Mouse (Mus musculus): ENCODE measurements around the gene Ccdc134. TPM values are rescaled to one million over a fixed set of nuclear protein-coding genes. Genes with fewer than 3 reads are reported as not detected.
"Not testable (repeated sequence)": the region's sequence is repeated elsewhere in the genome, so short reads cannot be mapped to it uniquely, and the experiment has no call there.

Gene Ccdc134
- total and polyA plus RNA-seq, 3 experiments, result 17.5 to 19.7 TPM; not detected in 1

GRCm38 (mm10) chr15:82091061-82091460 lies 36.7 kb upstream of the Ccdc134 start:
- peaks cover 12 to 13% of the 10 kb centered on the region in 2 experiments for H3K27me3 ChIP-seq (ENCODE audit: control insufficient read depth in 1 of 2, insufficient read depth in 2 of 2, low read length in 2 of 2)
- no peak overlapping the region for H3K9ac ChIP-seq (ENCODE audit: control insufficient read depth, low read depth, low read length, poor library complexity, severe bottlenecking)
- H3K27ac ChIP-seq (ENCODE audit: control insufficient read depth, low read depth, low read length), result no peak overlapping the region
- H3K4me1 ChIP-seq (ENCODE audit: control insufficient read depth in 1 of 2, insufficient read depth in 2 of 2, low read length in 2 of 2), result no peaks in the 10 kb centered on the region
- no peaks in the 10 kb centered on the region for H3K79me2 ChIP-seq (ENCODE audit: control insufficient read depth, insufficient read depth, low read length, poor library complexity)
- TF ChIP-seq MXI1 (IDR thresholded peaks at IDR 0.05; ENCODE audit: low read depth, low read length), result no peak
- TF ChIP-seq ZNF384 (IDR thresholded peaks at IDR 0.05; ENCODE audit: low read depth, low read length), result no peak
- TF ChIP-seq UBTF (IDR thresholded peaks at IDR 0.05; ENCODE audit: borderline replicate concordance, insufficient read depth, low read depth, low read length), result no peak
- TF ChIP-seq ELF1 (IDR thresholded peaks at IDR 0.05; ENCODE audit: low read depth, low read length), result no peak
- TF ChIP-seq USF1 (IDR thresholded peaks at IDR 0.05; ENCODE audit: low read depth, low read length), result no peak
- no peak for TF ChIP-seq CHD1 (IDR thresholded peaks at IDR 0.05; ENCODE audit: low read depth, low read length)
- TF ChIP-seq ZC3H11A (IDR thresholded peaks at IDR 0.05; ENCODE audit: low read depth, low read length), result no peak
- no peaks in the 10 kb centered on the region for H3K36me3 ChIP-seq (ENCODE audit: control insufficient read depth in 1 of 2, insufficient read depth in 2 of 2, low read length in 2 of 2)
- no peak overlapping the region for H3K4me3 ChIP-seq (ENCODE audit: control insufficient read depth in 1 of 2, insufficient read depth in 1 of 2, low read depth in 2 of 2, low read length in 2 of 2)
- DNase-seq (ENCODE audit: low read depth, low spot score), result no peak
- H3K9me3 ChIP-seq (replicated peaks; ENCODE audit: insufficient read depth, low read length), result no peaks in the 10 kb centered on the region

GRCm38 (mm10) chr15:82106953-82107555 lies 20.7 kb upstream of the Ccdc134 start:
- TF ChIP-seq SMC3 (IDR thresholded peaks at IDR 0.05; ENCODE audit: low read depth, low read length) (peak; percentile 70), ZNF384 (IDR thresholded peaks at IDR 0.05; ENCODE audit: low read depth, low read length) (no peak), SIN3A (IDR thresholded peaks at IDR 0.05; ENCODE audit: low read length) (no peak), RAD21 (IDR thresholded peaks at IDR 0.05; ENCODE audit: low read depth, low read length) (peak; percentile 52), CTCF (IDR thresholded peaks at IDR 0.05 in 2 of 3, conservative IDR thresholded peaks at IDR 0.05 in 1 of 3; ENCODE audit: control insufficient read depth in 1 of 3, insufficient read depth in 1 of 3, low read depth in 2 of 3, low read length in 3 of 3, poor library complexity in 1 of 3, severe bottlenecking in 1 of 3) (peak; percentile 66 to 74 (median 67))
- peak; percentile 32 for DNase-seq (ENCODE audit: low read depth, low spot score)
- Histone ChIP-seq H3K4me1 (ENCODE audit: control insufficient read depth in 1 of 2, insufficient read depth in 2 of 2, low read length in 2 of 2) (no peaks in the 10 kb centered on the region), H3K9ac (ENCODE audit: control insufficient read depth, low read depth, low read length, poor library complexity, severe bottlenecking) (no peak overlapping the region), H3K4me3 (ENCODE audit: control insufficient read depth in 1 of 2, insufficient read depth in 1 of 2, low read depth in 2 of 2, low read length in 2 of 2) (no peak overlapping the region), H3K27ac (ENCODE audit: control insufficient read depth, low read depth, low read length) (no peak overlapping the region), H3K9me3 (replicated peaks; ENCODE audit: insufficient read depth, low read length) (no peaks in the 10 kb centered on the region), H3K27me3 (ENCODE audit: control insufficient read depth in 1 of 2, insufficient read depth in 2 of 2, low read length in 2 of 2) (peaks cover 8 to 17% of the 10 kb centered on the region in 2 experiments), H3K79me2 (ENCODE audit: control insufficient read depth, insufficient read depth, low read length, poor library complexity) (no peaks in the 10 kb centered on the region), H3K36me3 (ENCODE audit: control insufficient read depth in 1 of 2, insufficient read depth in 2 of 2, low read length in 2 of 2) (no peaks in the 10 kb centered on the region)

DNA sequence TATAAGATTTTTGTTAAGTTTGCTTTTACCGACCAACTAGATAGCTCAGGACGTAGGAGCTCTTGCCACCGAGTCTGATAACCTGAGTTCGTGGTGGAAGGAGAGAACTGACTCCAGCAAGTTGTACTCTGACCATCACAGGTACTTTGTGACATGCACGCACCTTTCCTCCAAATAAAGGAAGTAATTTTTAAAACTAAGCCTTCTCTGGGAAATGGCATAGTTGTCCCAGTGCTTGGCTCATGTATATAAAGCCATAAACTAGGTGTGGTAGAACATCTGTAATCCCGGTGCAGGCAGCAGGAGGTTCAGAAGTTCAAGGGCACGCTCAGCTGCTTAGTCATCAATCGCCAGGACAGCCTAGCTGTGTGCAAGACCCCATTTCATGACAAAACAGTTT lies 7.2 kb upstream of the Ccdc134 start:
- Histone ChIP-seq H3K4me3 (ENCODE audit: control insufficient read depth in 1 of 2, insufficient read depth in 1 of 2, low read depth in 2 of 2, low read length in 2 of 2) (no peak overlapping the region), H3K79me2 (ENCODE audit: control insufficient read depth, insufficient read depth, low read length, poor library complexity) (no peaks in the 10 kb centered on the region), H3K27me3 (ENCODE audit: control insufficient read depth in 1 of 2, insufficient read depth in 2 of 2, low read length in 2 of 2) (peaks cover 0 to 5% of the 10 kb centered on the region in 2 experiments; a peak in 3 of 4 replicates), H3K4me1 (ENCODE audit: control insufficient read depth in 1 of 2, insufficient read depth in 2 of 2, low read length in 2 of 2) (no peaks in the 10 kb centered on the region), H3K36me3 (ENCODE audit: control insufficient read depth in 1 of 2, insufficient read depth in 2 of 2, low read length in 2 of 2) (no peaks in the 10 kb centered on the region), H3K27ac (ENCODE audit: control insufficient read depth, low read depth, low read length) (no peak overlapping the region), H3K9ac (ENCODE audit: control insufficient read depth, low read depth, low read length, poor library complexity, severe bottlenecking) (no peak overlapping the region), H3K9me3 (replicated peaks; ENCODE audit: insufficient read depth, low read length) (no peaks in the 10 kb centered on the region)
- no peak for TF ChIP-seq POLR2AphosphoS5 (IDR thresholded peaks at IDR 0.05; ENCODE audit: borderline replicate concordance, low read depth, low read length)
- TF ChIP-seq SIN3A (IDR thresholded peaks at IDR 0.05; ENCODE audit: low read length), result no peak
- no peak for TF ChIP-seq ZMIZ1 (IDR thresholded peaks at IDR 0.05; ENCODE audit: low read depth, low read length)
- TF ChIP-seq KAT2A (conservative IDR thresholded peaks at IDR 0.05; ENCODE audit: low read depth, low read length), result no peak
- no peak for TF ChIP-seq MAZ (IDR thresholded peaks at IDR 0.05; ENCODE audit: low read depth, low read length)
- TF ChIP-seq E2F4 (IDR thresholded peaks at IDR 0.05; ENCODE audit: borderline replicate concordance, low read depth, low read length), result no peak
- TF ChIP-seq ETS1 (IDR thresholded peaks at IDR 0.05; ENCODE audit: low read depth, low read length), result no peak
- TF ChIP-seq NELFE (IDR thresholded peaks at IDR 0.05; ENCODE audit: low read depth, low read length), result no peak
- no peak for TF ChIP-seq MAX (IDR thresholded peaks at IDR 0.05; ENCODE audit: low read length)
- no peak for TF ChIP-seq ZC3H11A (IDR thresholded peaks at IDR 0.05; ENCODE audit: low read depth, low read length)
- DNase-seq (ENCODE audit: low read depth, low spot score), result no peak

DNA sequence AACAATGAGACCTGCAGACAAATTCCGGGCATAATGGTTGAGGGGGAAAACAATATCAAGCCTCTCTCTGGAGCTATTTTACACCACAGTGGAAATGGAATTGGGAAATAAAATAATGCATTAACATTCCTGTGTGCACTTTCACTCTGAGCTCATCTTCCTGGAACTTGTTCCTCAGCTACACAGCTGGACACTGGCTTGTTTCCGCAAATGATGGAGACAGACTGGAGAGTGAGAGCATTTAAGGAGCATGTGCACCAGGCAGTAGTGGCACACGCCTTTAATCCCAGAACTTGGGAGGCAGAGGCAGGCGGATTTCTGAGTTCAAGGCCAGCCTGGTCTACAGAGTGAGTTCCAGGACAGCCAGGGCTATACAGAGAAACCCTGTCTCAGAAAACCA lies 1.0 kb upstream of the Ccdc134 start:
- not testable (repeated sequence) for H3K9me3 ChIP-seq (replicated peaks; ENCODE audit: insufficient read depth, low read length); H3K27ac ChIP-seq (ENCODE audit: control insufficient read depth, low read depth, low read length); H3K27me3 ChIP-seq (ENCODE audit: control insufficient read depth in 1 of 2, insufficient read depth in 2 of 2, low read length in 2 of 2); H3K79me2 ChIP-seq (ENCODE audit: control insufficient read depth, insufficient read depth, low read length, poor library complexity); H3K36me3 ChIP-seq (ENCODE audit: control insufficient read depth in 1 of 2, insufficient read depth in 2 of 2, low read length in 2 of 2); DNase-seq (ENCODE audit: low read depth, low spot score)
- peak overlapping the region; percentile 82 for H3K9ac ChIP-seq (ENCODE audit: control insufficient read depth, low read depth, low read length, poor library complexity, severe bottlenecking)
- H3K4me1 ChIP-seq (ENCODE audit: control insufficient read depth in 1 of 2, insufficient read depth in 2 of 2, low read length in 2 of 2), result peaks cover 0 to 12% of the 10 kb centered on the region in 2 experiments; a peak in 1 of 4 replicates
- peak overlapping the region in 1 of 2 experiments; percentile 70; a peak in 1 of 4 replicates for H3K4me3 ChIP-seq (ENCODE audit: control insufficient read depth in 1 of 2, insufficient read depth in 1 of 2, low read depth in 2 of 2, low read length in 2 of 2)
